Mouse (Mus musculus) liver, embryonic 15.5 days (tissue): ENCODE results near the gene Igll1. TPM values are rescaled to one million over a fixed set of nuclear protein-coding genes. Genes with fewer than 3 reads are reported as not detected.

ENCODE experiments used
- ATAC-seq: fragments of 200-750 bp; cut with Nextera tagmentation; 2 replicates; pipeline ENCODE4 v1.8.0; 2017; ENCODE audit warnings: moderate number of reproducible peaks, mild to moderate bottlenecking, moderate library complexity; ENCODE audit not compliant: insufficient read depth
- H3K27ac ChIP-seq: fragments of 300-500 bp; sonication (generic); replicated peaks from 2 replicates; pipeline ENCODE4 v1.5.1; 2015; ENCODE audit warnings: mild to moderate bottlenecking, inconsistent platforms
- H3K27me3 ChIP-seq: fragments of 300-500 bp; sonication (generic); 2 replicates; pipeline ENCODE4 v1.6.1; 2015; ENCODE audit warnings: mild to moderate bottlenecking, inconsistent platforms
- H3K36me3 ChIP-seq: fragments of 300-500 bp; sonication (generic); replicated peaks from 2 replicates; pipeline ENCODE4 v1.6.1; 2015; ENCODE audit warnings: moderate library complexity, mild to moderate bottlenecking, inconsistent platforms
- H3K4me1 ChIP-seq: fragments of 300-500 bp; sonication (generic); replicated peaks from 2 replicates; pipeline ENCODE4 v1.6.1; 2015; ENCODE audit warnings: inconsistent platforms
- H3K4me2 ChIP-seq: fragments of 300-500 bp; sonication (generic); 2 replicates; pipeline ENCODE4 v1.6.1; 2015; ENCODE audit warnings: moderate library complexity, mild to moderate bottlenecking, inconsistent platforms
- H3K4me3 ChIP-seq: fragments of 300-500 bp; sonication (generic); replicated peaks from 2 replicates; pipeline ENCODE4 v1.5.1; 2015; ENCODE audit warnings: mild to moderate bottlenecking, inconsistent platforms
- H3K9ac ChIP-seq: fragments of 300-500 bp; sonication (generic); 2 replicates; pipeline ENCODE4 v1.6.1; 2015; ENCODE audit warnings: moderate library complexity, mild to moderate bottlenecking, inconsistent platforms
- H3K9me3 ChIP-seq: fragments of 300-500 bp; sonication (generic); replicated peaks from 2 replicates; pipeline ENCODE4 v1.6.1; 2016; ENCODE audit warnings: inconsistent platforms
- WGBS: fragments of 180-500 bp; shearing (Covaris S2); methylation state at CpG from one replicate; pipeline ENCODE4 v1.1.7; 2015; ENCODE audit warnings: mixed read lengths; ENCODE audit not compliant: insufficient replicate concordance; 5-methylcytosine and 5-hydroxymethylcytosine counted together
- polyA plus RNA-seq: library from polyadenylated mRNA; unstranded; fragments of >200 nt; fragmentation: Nextera tagmentation; extraction: Ambion mirVana; gene quantifications from 2 replicates; pipeline ENCODE4 v1.2.1, GENCODE M21; 2015

The Igll1 gene
- polyA plus RNA-seq, result 10.3 and 13.9 TPM in 2 replicates

- no peak for ATAC-seq
- Histone ChIP-seq H3K9me3 (no peaks in the 10 kb centered on the region), H3K9ac (no peak within 1 kb of the TSS), H3K4me3 (no peak within 1 kb of the TSS), H3K27me3 (no peaks in the 10 kb centered on the region), H3K4me1 (0 out of 2 replicates have a peak, but pooled peaks cover 3% of the 10 kb centered on the region), H3K36me3 (no peaks in the 10 kb centered on the region), H3K4me2 (no peak within 1 kb of the TSS), H3K27ac (no peak within 1 kb of the TSS)
- WGBS, result 50% methylated on average over 2 of the region's 2 CpGs
Observed at GRCm38 (mm10) chr16:16863978-16864377, at the start of gene Igll1. Igll1 (minus strand) TSS chr16:16863985.

DNA sequence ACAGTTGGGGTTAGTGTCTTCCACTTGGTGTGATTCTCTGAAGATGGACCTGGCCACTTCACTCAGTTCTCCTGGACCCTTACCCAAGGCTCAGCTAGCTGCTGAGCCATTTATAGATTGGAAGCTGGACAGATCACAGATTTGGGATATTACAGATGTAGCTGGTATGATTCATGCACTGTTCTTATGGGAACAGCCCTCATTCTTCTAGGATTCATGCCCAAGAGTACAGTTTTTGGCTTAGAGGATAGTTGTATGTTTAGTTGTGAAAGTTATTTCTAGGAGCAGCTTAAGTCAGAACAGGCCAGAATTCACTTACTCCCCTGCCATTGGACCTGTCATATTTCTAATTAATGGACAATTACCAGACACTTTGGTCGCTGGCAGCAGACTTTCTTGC lies 49.7 kb upstream of the Igll1 start:
- 65% methylated on average over 1 of the region's 1 CpGs for WGBS
- Histone ChIP-seq H3K27ac (no peak overlapping the region), H3K4me3 (no peak overlapping the region), H3K9ac (no peak overlapping the region), H3K4me2 (no peak overlapping the region), H3K36me3 (peaks cover 38% of the 10 kb centered on the region), H3K27me3 (no peaks in the 10 kb centered on the region), H3K4me1 (no peaks in the 10 kb centered on the region), H3K9me3 (no peaks in the 10 kb centered on the region)
- no peak for ATAC-seq

GRCm38 (mm10) chr16:16911641-16912597 lies 48.1 kb upstream of the Igll1 start:
- 43% methylated on average over 13 of the region's 13 CpGs for WGBS
- Histone ChIP-seq H3K4me2 (no peak overlapping the region), H3K9ac (no peak overlapping the region), H3K9me3 (no peaks in the 10 kb centered on the region), H3K27ac (no peak overlapping the region), H3K4me1 (no peaks in the 10 kb centered on the region), H3K27me3 (no peaks in the 10 kb centered on the region), H3K4me3 (no peak overlapping the region), H3K36me3 (peaks cover 33% of the 10 kb centered on the region)
- ATAC-seq, result peak; percentile 56; the same call in 1 of the 2 replicates

DNA sequence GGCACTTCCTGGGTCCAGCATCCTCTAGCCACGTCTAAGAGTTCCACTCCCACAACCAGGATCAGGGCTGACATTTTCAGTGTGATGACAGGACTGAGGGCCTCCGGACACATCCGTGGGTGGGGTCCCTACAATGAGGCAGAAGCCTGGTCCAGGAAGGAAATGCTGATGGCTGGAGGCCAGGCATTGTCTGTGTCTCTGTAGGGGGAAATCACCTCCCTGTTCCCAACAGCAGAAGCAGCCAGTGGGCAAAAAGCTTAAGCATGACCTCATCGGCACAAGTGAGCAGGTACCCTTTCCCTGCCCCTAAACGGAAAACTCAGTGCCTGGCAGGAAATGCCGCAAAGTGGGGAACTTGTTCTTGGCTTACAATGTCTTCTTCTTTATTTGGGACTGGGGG lies 44.0 kb upstream of the Igll1 start:
- Histone ChIP-seq H3K27ac (no peak overlapping the region), H3K9me3 (no peaks in the 10 kb centered on the region), H3K27me3 (no peaks in the 10 kb centered on the region), H3K4me1 (peaks cover 7% of the 10 kb centered on the region; the same call in 1 of the 2 replicates), H3K4me3 (no peak overlapping the region), H3K9ac (no peak overlapping the region), H3K4me2 (no peak overlapping the region), H3K36me3 (peaks cover 29% of the 10 kb centered on the region)
- 40% methylated on average over 6 of the region's 6 CpGs for WGBS
- peak; percentile 38; the same call in 1 of the 2 replicates for ATAC-seq

- no peak overlapping the region for H3K4me2 ChIP-seq
- H3K4me3 ChIP-seq, result no peak overlapping the region
- peaks cover 22% of the 10 kb centered on the region for H3K36me3 ChIP-seq
- peaks cover 12% of the 10 kb centered on the region; the same call in 1 of the 2 replicates for H3K4me1 ChIP-seq
- H3K27ac ChIP-seq, result no peak overlapping the region
- H3K9me3 ChIP-seq, result no peaks in the 10 kb centered on the region
- no peaks in the 10 kb centered on the region for H3K27me3 ChIP-seq
- no peak overlapping the region for H3K9ac ChIP-seq
- 70% methylated on average over 5 of the region's 5 CpGs for WGBS
- ATAC-seq, result no peak
Observed at GRCm38 (mm10) chr16:16903188-16903587, 39.4 kb upstream of the Igll1 start.

DNA sequence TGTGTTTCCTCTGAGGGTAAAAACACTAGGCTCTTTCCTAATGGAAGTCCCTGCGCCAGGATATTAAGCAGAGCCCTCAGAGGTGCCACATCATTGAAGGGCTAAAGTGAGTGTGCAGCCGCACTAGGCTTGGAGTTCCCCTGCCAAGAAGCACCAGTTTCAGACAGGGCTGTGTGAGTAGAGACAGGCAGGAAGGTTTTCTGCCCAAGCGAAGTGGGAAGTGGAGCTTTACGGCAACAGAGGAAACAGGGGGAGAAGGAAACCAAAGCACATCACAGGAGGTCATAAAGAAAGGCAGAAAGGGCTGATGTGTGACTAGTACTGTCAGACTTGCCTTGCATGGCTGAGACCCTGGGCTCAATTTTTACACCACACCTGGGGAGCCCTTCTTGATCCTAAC lies 38.5 kb upstream of the Igll1 start:
- Histone ChIP-seq H3K9ac (no peak overlapping the region), H3K4me3 (no peak overlapping the region), H3K9me3 (no peaks in the 10 kb centered on the region), H3K27ac (no peak overlapping the region), H3K4me2 (no peak overlapping the region), H3K36me3 (peaks cover 22% of the 10 kb centered on the region), H3K27me3 (no peaks in the 10 kb centered on the region), H3K4me1 (peaks cover 17% of the 10 kb centered on the region)
- WGBS, result 47% methylated on average over 4 of the region's 4 CpGs
- ATAC-seq, result no peak

DNA sequence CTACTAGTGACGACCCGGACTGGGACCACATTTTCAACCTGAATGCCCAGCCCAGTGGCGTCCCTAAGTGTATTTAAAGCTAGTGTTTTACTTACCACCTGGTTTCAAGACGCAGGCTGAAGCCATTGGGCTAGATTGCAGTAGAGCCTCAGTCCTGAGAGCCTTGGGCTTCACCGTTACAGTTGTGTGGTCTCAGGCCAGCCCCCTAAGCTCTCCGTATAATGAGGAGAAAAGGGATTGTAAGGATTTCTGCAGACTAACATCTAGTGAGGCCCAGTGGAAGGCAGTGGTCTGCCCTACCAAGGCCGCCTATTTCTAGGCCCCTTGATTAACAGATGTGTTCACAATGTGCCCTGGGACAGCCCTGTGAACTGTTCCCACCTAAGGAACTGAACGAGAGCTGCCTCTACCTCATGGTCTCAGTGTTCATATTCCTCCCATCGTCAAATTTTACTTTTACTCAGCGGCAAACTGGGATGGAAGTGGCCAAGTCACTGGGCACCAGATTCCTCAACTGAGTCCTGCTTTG lies 33.3 kb upstream of the Igll1 start:
- Histone ChIP-seq H3K27ac (peak overlapping the region; percentile 63; the same call in 1 of the 2 replicates), H3K36me3 (peaks cover 16% of the 10 kb centered on the region), H3K27me3 (no peaks in the 10 kb centered on the region), H3K9me3 (no peaks in the 10 kb centered on the region), H3K4me2 (peak overlapping the region; percentile 84), H3K9ac (peak overlapping the region; percentile 51), H3K4me3 (peak overlapping the region; percentile 64), H3K4me1 (peaks cover 25% of the 10 kb centered on the region)
- 19% methylated on average over 10 of the region's 10 CpGs for WGBS
- ATAC-seq, result no peak

- Histone ChIP-seq H3K27me3 (no peaks in the 10 kb centered on the region), H3K4me1 (peaks cover 25% of the 10 kb centered on the region), H3K36me3 (peaks cover 22% of the 10 kb centered on the region), H3K9me3 (no peaks in the 10 kb centered on the region), H3K4me2 (peak within 1 kb of the TSS; percentile 84), H3K27ac (peak within 1 kb of the TSS; percentile 63; the same call in 1 of the 2 replicates), H3K4me3 (peak within 1 kb of the TSS; percentile 64), H3K9ac (peak within 1 kb of the TSS; percentile 51)
- WGBS, result under 1% methylated on average over 29 of the region's 29 CpGs
- peak; percentile 88 for ATAC-seq
Observed at GRCm38 (mm10) chr16:16896382-16897055, 32.7 kb upstream of the Igll1 start, which contains the start of gene Ppm1f. Ppm1f (plus strand) TSS chr16:16896469.

DNA sequence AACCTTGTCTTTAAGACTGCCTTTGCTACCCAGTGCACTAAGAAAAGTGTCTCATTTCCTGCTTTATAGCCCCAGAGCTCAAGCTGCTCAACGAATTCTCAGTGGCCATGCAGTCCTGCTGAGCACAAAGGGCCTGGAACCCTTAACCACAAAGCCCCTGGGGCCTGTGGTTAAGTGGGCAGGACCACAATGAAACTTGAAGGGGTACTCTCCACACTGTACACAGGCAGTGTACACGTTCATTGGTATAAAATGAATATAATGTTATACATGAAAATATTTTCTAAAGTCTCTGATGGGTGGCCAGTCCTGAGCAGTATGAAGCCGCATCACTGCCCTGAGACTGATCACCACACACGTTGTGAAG lies 32.2 kb upstream of the Igll1 start:
- Histone ChIP-seq H3K27ac (0 out of 2 replicates have a peak overlapping the region, but pooled peaks have one; percentile 20), H3K36me3 (peaks cover 28% of the 10 kb centered on the region), H3K4me2 (peak overlapping the region; percentile 84), H3K27me3 (no peaks in the 10 kb centered on the region), H3K4me3 (peak overlapping the region; percentile 64), H3K9me3 (no peaks in the 10 kb centered on the region), H3K4me1 (peaks cover 25% of the 10 kb centered on the region), H3K9ac (no peak overlapping the region)
- WGBS, result 11% methylated on average over 4 of the region's 4 CpGs
- ATAC-seq, result no peak; the same call in 1 of the 2 replicates

DNA sequence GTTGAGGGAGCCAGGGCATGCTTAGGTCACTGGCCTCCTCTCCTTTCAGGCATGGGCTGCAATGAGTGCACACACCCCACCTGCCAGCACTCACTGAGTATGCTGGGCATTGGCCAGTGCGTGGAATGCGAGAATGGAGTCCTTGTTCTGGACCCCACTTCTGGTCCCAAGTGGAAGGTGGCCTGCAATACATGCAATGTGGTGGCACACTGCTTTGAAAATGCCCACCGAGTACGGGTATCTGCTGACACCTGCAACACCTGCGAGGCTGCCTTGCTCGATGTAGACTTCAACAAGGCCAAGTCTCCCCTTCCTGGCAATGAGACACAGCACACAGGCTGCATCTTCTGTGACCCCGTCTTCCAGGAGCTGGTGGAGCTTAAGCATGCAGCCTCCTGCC lies 28.6 kb upstream of the Igll1 start:
- Histone ChIP-seq H3K4me1 (peaks cover 15% of the 10 kb centered on the region), H3K27ac (no peak overlapping the region), H3K9me3 (no peaks in the 10 kb centered on the region), H3K4me3 (no peak overlapping the region), H3K4me2 (no peak overlapping the region), H3K27me3 (no peaks in the 10 kb centered on the region), H3K9ac (no peak overlapping the region), H3K36me3 (peaks cover 64% of the 10 kb centered on the region)
- no peak for ATAC-seq
- 81% methylated on average over 7 of the region's 7 CpGs for WGBS

DNA sequence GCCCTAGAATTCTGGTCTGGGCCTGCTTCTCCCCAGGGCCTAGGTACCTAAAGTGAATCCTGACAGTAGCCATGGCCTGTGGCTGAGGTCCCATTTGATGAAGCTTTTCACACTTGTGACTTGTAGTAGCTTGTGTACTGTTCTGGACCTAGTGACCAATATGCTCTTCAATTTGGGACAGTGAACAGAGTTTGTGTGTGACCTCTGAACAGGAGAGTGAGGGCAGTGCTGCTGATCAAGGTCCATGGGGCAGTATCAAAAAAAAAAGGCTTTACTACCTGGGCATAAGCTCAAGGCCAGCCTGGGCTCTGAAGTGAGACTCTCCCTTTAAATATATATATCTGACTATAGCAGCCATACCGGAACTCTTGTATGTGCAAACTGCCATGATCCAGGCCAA lies 24.6 kb upstream of the Igll1 start:
- no peak overlapping the region for H3K4me3 ChIP-seq
- no peak for ATAC-seq
- H3K27me3 ChIP-seq, result no peaks in the 10 kb centered on the region
- peaks cover 96% of the 10 kb centered on the region for H3K36me3 ChIP-seq
- no peak overlapping the region for H3K27ac ChIP-seq
- H3K4me1 ChIP-seq, result no peaks in the 10 kb centered on the region
- H3K4me2 ChIP-seq, result no peak overlapping the region
- WGBS, result 89% methylated on average over 1 of the region's 1 CpGs
- H3K9ac ChIP-seq, result no peak overlapping the region
- no peaks in the 10 kb centered on the region for H3K9me3 ChIP-seq
